Mouse (Mus musculus) bone marrow macrophage, adult 2 months (primary cell): ENCODE data around the gene Fam160b1.

Experiments
- CTCF ChIP-seq: IDR thresholded peaks from 2 replicates; pipeline ENCODE4 v1.5.1; 2012; ENCODE audit warnings: low read depth, mild to moderate bottlenecking, low read length, moderate library complexity
- POLR2A ChIP-seq: IDR thresholded peaks from 2 replicates; pipeline ENCODE4 v1.6.1; 2012; ENCODE audit warnings: mild to moderate bottlenecking, low read depth, low read length, borderline replicate concordance

GRCm38 (mm10) chr19:57353228-57353627 is 7.3 kb upstream of the Fam160b1 start:
- no peak for TF ChIP-seq POLR2A
- TF ChIP-seq CTCF: no peak
